Mouse (Mus musculus): Measurements from ENCODE around the gene Prc1.
"Not testable (repeated sequence)": the region's sequence is repeated elsewhere in the genome, so short reads cannot be mapped to it uniquely, and the experiment has no call there.

DNA sequence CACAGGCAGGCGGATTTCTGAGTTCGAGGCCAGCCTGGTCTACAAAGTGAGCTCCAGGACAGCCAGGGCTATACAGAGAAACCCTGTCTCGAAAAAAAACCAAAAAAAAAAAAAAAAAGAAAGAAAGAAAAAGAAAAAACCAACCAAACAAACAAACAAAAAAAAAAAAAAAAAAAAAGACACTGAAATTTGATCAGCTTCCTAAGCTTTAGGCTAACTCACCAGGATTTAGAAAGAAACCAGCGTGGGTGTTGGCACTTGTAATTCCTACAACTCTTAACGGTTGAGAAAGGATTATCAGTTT is 30.5 kb downstream of the Prc1 start:
- TF ChIP-seq POLR2A (IDR thresholded peaks at IDR 0.05; ENCODE audit: borderline replicate concordance, insufficient read depth, low read length); CTCF (IDR thresholded peaks at IDR 0.05; ENCODE audit: borderline replicate concordance, insufficient read depth, low read depth, low read length): not testable (repeated sequence)

Measured in cerebellum, adult 2 months (tissue).